Mouse (Mus musculus): Measurements from ENCODE around the gene Srebf2.

Gene Srebf2

DNA sequence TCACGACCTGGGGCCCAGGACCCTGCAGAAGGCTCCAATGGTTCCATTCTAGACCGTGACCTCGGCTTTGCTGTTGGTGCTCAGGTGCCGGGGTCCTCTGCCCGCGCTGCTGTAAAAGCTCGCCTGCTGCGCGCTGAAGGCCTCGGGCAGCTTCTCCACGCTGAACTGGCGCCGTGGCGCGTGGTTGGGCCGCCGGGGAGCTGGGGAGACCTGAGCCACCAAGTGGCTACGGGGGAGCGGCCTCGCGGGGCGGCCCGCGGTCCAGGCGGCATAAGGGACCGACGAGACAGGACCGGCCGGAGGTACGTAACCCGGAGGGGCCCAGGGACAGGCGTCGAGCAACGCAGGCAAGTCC lies 60.1 kb downstream of the Srebf2 start:
- DNase-seq (ENCODE audit: low spot score) = no peak

DNA sequence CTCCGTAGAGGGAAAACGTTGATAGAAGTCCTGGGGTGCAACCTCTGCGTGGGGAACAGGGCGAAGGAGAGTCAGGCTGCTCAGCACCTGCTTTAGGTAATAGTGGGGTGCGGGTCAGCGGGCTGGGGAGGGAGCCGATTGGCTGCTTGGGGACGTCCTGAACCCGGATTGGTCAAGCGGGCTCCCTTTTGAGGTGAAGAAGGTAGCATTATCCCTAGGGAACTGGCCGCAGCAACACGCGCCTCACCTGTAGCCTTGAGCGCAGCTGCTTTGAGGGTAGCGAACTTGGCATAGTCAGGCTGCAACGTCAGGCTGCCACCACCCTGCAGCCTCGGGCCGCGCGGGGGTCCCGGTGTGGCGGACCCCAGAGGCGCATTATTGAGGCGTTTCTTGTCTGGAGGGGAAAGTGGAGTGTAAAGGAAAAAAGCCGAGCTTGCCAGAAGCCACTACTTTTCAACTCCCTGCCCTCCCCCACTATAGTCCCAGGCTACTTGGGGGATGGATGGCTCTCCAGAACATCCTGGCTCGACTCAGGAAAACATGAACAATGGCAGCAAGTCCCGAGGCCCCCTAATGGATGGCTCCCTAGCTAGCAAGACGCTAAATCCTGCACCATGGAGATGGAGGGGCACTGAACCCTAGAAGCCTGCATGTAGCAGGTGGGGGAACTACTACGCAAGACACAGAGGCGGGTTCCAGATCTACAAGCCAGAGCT lies 60.7 kb downstream of the Srebf2 start:
- no peak for DNase-seq (ENCODE audit: low spot score)

DNA sequence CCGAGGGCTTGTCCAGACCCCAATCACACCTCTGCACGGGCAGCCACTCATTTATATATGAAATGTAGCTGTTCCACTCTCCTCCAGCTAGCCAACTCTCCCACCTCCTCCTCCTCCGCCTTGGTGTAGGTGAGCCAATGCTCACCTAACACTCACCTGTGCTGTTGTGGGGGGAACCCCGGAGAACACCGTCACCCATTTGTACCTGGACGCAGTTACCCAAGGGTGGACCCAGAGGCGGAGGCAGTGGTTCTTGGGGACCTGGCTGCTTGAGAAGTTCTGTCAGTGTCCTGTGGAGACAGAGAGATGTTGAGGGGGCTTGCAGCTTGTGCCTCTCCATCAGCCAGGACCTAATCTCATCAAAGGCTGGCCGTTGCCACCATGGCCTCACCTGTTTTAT lies 61.3 kb downstream of the Srebf2 start:
- DNase-seq (ENCODE audit: low spot score) = no peak

DNA sequence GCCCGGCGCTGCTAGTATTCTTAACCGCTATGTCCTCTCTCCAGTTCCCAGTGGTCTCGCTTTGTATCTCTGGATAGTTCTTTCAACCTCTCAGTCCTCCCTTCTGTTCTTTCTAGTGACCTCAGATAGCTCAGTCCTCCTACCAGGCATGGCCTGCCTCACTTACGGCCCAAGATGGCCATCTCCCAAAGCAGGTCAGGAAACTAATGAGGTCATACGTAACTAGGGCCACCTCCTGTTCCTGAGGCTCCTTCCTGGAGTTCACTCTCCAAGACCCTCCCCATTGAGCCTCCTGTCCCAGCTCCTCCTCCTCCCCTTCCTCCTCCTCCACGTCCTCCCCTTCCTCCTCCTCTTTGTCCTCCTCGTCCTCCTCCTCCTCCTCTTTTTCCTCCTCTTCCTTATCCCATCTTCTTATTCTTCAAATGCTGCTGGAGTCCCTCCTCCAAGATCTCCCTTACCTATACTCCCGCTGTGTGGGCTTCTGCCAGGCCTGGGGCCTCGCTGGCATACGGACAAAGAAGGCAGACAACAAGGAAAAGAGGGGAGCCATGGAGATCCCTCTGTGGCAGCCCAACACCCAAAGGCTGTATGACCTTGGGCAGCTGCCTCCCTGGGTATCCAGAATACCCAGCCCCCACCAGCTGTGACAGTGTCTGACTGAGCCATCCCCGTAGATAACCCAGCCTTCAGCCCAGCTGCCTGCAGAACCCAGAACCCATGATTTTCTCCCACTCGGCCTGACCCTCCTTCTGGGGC lies 62.5 kb downstream of the Srebf2 start:
- no peak for DNase-seq (ENCODE audit: low spot score)

DNA sequence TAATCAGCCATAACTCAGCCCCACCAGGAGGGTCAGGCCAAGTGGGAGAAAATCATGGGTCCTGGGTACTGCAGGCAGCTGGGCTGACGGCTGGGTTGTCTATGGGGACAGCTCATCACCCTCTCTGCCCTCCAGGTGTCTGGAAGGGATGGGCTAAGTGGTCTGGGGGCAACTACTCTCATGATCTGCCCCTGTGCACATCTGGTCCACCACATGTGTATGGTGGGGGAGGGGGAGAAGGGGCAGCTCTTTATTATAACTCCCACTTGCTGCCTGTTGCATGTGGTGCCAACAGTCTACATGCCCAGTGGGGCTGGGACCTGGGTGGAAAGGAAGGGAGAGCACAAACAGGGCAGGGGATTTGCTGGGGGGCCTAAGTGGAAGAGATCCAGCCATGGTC lies 63.8 kb downstream of the Srebf2 start:
- no peak for DNase-seq (ENCODE audit: low spot score)

DNA sequence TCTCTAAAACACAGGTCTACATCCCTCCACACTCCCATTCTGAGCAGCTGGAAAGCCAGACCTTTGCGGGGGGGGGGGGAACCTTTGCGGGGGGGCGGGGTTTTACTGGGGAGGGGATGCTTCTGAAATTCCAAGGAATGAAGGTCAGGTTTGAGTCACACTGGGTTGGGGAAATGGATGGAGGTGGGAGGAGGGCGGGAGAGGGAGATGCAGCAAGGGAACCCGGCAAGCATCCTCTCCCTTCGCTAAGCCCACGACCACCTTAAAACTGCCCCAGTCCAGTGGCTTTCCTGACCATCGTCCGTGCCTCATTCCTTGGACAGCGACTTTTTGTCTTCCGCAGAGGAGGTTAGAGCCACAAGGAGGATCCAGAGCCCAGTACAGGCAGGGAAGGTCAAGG lies 64.3 kb downstream of the Srebf2 start:
- no peak for DNase-seq (ENCODE audit: low spot score)

DNA sequence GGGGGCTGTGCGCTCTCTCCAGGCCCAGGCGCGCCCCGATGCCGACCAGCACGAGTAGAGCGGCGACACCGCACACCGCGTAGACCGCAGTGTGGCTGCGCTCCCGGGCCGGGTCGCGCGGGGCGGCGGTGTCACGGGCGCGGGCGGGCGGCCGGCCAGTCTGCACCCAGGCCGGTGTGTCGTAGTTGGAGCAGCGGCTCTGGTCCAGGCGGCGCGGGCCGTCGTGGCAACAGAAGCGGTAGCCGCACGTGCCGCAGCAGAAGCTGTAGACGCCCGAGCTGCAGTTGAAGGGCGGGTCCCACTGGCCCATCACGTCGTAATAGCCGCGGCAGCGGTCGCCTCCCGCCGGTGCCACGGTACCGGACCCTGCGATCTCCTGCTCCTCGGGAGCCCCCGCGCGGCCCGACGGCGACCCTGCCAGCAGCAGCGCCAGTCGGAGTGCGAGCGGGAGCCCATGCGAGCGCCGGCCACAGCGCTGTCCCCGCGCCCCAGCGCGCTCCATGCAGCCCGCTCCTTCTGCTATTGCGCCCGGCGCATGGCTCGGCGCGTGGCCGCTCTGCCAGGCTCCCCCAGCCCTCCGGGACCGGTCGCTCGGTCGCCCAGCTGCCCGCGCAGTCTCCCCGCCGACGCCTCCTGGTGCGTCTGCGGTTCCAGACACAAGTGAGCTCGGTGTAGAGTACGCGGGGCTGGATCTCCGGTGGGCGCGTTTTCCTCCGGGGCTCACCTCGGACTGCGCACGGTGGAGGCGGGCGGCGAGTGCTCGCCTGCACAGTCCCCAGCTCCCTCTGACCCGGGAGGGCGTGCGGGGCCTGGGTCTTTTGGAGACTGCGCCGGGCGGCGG lies 65.2 kb downstream of the Srebf2 start:
- no peak for DNase-seq (ENCODE audit: low spot score)

DNA sequence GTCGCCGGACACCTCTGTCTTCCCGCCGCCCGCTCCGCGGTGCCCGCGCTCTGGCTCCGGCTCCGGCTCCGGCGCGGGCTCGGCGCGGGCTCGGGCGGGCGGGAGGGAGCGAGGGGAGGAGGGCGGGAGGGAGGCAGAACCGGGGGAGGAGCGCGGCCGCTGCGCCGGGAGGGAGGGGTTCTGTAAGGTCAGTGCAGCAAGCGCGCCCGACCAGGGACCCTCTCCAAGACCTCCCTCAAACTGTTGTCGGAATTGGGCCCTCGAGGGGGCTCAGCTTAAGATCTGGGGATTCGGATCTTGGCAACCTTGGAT lies 65.7 kb downstream of the Srebf2 start, which contains the start of gene Shisa8:
Gene Shisa8, minus strand, starts transcription at position 64 of the 312 bp plus-strand sequence.
- no peak for DNase-seq (ENCODE audit: low spot score)

DNA sequence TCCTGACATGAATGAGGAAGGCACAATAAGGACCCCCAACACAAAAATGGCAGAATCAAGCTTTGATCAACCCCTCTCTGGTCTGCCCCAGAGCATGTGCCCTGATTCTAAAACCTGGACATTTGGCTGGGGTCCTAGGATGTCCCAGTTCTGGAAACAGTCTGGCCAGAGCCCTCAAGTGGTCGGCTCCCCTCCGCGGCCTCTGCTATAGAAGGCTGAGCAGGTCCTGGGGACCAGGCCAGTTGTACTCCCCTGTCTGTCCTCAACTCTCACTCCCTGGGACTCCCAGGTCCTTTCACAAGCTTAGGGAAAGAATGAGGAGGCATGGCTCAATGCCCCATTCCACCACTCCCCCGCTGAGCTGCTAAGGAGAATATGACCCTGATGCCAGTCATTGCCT lies 66.2 kb downstream of the Srebf2 start:
- DNase-seq (ENCODE audit: low spot score) = no peak

DNA sequence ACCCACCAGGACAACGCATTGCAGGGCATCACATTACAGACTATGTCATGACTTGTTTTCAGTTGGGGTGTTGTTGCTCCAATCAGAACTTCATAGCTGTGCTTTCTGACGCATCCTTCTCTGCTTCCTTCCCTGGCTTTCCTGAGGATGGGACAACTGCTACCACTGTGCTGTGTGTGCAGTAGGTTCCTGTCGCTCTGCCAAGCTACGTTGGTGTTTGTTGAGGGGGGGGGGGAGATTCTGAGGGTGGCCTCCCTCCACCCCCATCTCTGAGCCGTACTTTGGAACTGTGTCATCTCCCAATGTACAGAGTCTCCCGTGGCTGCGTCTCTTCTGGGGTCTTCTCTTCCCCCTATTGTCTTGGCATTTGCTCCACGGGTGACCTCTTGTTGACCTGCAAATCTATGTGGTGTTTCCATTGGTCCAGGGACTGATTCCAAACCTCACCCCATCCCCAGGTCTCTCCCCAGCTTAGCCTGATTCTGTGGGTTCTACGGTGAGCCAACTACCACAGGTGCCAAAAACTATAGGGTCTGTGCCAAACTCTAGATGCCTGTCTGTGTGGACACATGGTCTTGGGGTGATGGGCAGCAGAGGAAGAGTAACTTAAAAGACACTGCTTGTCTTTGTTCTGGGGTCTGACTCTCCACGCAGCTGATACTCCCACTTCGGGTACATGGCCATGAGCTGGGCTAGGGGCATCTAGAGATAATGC lies 68.5 kb downstream of the Srebf2 start:
- DNase-seq (ENCODE audit: low spot score) = no peak

DNA sequence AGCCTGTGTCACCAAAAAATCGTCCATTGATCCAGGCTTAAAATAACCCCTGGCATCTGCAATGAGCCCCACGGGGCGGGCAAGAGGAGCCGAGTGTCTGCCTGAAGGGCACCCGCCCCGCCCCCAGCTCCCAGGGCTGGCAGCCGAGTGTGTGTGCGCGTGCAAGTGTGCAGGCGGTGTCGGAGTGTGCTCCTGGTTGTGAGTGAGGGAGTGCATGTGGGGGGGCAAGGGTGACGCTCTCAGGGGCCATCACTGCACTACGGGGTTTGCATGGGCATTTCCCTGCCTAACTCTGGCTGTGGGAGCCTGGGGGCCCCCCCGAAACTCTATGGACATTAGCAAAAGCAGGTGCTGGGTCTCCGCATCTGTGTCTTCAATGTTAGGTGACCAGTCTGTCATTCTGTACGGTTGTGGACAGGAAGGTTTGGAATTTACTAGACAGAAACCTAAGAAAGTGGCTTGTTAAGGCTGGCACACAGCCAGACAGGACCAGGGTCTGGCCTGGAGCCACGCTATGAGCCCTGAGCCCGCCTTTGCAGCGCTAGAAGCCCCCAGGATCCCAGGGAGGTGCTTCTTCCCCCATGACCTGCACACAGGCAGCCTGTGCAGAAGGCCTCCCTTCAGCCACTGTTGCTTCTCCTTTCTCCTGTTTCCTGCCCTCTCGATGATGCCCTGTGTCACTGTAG lies 69.3 kb downstream of the Srebf2 start:
- DNase-seq (ENCODE audit: low spot score) = no peak

DNA sequence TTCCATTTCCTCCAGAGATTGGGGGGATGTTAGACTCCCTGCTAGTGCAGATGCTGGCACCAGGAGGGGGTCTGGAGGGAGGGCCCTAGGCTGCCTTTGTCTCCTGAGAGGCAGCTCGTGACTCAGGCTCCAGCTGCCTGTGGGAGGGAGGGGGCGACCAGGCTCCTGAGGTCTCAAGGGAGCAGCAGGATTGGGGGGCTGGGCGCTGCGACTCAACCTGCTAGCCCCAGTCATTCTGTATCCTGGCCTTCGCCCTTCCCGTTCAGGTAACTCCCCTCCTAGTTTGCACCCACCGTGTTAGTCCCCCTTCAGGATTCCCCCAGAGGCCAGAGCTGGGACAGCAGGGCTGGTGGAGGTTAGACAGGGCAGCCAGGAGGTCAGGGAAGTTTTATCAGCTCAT lies 70.1 kb downstream of the Srebf2 start:
- no peak for DNase-seq (ENCODE audit: low spot score)

DNA sequence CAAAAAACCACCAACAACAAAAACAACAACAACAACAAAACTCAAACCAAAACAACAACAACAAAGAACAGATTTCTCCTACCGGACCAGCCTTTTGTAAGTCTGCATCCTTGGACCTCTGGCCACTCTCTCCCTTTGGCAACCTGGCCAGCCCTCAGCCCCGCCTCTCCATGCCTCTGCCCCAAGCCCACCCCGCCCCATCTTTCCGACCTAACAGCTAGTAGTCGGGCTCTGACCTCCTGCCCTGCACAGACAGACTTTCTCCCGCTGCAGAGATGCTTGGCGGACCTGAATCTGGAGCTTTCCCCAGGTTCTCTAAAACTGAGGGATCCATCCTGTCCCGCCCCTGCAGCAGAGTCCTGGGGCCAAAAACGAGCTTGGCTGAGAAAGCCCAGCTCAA lies 71.0 kb downstream of the Srebf2 start:
- DNase-seq (ENCODE audit: low spot score) = no peak

DNA sequence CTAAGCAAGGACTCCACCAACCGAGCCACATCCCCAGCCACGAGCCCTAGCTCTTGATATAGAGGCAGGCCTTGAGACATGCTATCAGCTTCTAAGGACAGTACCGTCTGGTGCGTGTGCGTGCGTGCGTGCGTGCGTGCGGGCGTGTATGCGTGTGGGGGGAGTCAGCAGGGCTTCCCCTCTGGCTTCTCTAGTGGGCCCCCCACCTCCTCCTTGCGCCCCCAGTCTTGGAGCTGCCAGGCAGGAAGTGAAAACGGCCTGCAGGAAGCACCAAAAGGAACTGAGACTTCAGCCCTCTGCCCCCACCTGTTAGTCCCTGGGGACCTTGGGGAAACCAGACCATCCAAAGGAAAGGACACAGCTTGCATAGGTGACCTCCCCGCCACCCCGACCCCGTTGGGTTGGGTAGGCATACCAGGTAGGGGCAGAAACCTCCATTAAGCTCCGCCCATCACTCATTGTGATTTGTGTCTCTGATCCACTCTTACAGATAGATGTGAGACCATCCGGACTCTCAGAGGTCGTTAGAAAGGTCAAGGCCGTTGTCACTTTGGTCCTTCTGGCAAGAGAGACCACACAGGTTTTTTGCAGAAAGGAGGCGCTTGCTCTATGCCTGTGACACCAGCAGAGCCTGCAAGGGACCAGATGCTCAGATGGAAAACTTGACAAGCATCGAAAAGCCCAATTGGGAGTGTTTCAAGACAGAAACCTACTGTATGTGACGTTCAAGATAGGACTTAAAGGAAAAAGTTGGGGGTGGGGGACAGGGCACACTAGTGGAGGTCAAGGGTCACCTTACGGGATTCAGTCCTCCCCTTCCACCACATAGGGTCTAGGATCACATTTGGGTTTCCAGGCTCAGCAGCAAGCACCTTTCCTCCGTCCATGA lies 72.0 kb downstream of the Srebf2 start:
- no peak for DNase-seq (ENCODE audit: low spot score)

DNA sequence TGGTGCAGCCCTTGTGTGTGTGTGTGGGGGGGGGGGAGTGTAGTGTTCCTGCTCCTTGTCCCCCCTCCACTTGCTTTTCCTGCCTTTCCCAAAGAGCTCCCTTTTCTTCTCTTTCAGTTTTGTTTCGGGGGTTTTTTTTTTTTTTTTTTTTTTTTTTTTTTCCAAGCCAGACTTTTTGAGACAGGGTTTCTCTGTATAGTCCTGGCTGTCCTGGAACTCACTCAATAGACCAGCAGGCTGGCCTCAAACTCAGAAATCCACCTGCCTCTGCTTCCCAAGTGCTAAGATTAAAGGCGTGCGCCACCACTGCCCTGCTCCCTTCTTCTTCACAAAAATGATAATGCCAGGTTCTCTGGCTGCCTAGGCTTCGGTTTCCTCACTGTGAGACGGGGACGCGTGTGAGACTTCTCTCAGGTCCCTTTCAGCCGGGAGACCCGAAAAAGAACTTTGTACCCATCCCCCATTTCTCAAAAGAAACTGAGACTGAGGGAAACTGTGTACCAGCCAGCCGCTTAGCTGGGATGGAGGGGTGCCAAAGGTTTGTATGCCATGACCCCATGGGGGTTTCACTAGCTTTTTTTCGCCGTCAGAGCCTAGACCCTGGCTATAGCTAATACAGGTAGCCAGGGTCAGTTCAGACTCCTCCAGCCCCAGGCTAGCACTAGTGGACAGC lies 73.2 kb downstream of the Srebf2 start:
- DNase-seq (ENCODE audit: low spot score) = no peak

DNA sequence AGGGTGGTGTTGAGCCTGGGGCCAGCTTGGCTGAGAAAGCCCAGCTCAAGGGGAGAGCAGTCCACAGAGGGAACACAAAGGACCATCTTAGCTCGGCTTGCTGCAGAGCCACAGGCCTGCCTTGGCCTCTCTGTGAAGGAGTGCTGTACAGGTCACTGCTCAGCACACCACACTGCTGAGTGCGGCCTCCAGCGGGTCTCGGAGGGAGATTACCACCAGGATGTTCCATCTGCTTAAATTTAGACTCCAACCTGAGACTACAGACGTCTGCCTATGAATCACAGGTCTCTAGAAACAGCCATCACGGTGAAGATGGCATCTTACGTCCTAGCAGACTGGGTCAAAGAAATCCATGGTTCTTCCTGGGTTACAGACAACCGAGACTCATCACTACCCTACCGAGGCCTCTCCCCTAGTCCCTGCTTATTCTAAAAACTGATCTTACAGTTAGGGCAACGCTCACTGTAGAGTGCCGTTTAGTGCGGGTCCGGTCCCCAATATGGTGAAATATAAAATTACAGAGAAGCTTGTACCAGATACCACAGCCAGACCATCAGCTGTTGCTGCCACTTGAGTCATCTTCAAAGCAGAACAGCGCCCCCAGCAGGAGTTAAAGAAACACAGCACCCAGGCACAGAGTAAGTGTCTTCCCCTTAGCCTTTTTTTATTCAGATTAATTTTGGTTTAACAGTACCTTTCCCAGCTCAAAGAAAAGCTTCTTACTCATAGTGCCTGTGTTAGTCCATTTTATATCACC lies 74.3 kb downstream of the Srebf2 start:
- DNase-seq (ENCODE audit: low spot score) = no peak

DNA sequence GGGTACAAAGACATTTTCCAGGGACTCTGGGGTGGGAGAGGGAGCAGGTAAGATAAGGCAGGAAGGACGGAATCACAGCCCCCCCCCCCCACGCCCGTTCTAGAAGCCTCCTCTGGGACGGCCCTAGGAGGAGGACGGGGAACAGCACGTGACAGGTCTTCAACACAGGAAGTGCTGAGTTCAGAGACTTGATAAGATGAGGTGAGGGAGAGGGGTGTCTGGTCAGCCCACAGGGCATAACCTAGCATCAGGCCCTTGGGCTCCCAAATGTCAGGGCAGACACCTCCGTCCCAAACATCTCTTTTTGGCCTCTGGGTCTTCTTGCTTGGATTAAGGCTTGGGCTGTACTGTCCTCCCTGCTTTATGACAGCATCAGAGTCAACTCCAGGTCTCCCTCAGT lies 76.3 kb downstream of the Srebf2 start:
- DNase-seq (ENCODE audit: low spot score) = no peak

DNA sequence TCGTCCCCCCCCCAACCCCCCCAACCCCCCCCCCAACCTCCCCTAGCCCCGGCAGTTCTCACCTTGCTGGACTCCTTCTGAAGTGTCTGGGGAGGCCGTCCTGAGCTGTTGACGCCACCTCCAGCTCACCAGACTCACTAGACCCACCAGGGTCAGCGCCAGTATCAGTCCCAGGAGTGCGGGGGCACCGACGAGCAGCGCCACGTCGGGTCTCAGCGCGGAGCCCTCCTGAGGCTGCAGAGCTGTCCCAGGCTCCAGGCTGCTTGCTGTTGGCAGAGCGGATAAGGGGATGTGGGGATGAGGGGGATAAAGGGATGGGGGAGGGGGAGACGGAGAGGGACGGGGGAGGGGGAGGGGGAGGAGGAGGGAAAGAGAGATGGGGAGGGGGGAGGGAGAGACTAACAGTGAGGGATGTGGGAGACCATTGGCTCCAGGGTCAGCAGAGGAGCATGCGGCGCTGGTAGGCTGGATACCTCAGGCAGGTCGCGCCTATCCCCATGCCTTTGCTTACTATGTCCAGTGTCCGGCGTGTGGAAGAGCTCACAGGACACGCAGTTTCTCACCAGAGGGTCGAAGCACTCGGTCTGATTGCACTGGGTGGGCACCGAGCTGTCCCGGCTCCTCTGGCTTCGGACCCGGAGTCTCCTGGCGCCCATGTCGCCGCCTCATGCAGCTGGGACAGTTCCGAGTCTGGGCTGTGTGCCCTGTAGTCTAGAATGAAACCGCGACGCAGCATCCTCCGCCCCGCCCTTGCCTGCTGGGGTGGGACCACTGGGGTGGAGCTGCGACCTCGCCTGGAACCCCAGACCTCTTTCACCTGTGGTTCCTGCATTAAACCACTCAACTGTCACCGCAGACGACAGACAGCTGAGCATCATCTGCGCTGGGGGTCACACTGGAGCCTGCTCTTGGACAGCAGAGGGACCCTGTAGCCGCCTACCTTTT lies 76.9 kb downstream of the Srebf2 start, which contains the start of gene Tnfrsf13c:
Gene Tnfrsf13c, minus strand, starts transcription at position 713 of the 945 bp plus-strand sequence.
- no peak for DNase-seq (ENCODE audit: low spot score)
